Mouse (Mus musculus): ENCODE data around the gene Serbp1. TPM values are rescaled to one million over a fixed set of nuclear protein-coding genes. Genes with fewer than 3 reads are reported as not detected.

The Serbp1 gene
- polyA plus RNA-seq, 1 experiment = 379 TPM

- Histone ChIP-seq H3K79me2 (ENCODE audit: control insufficient read depth, insufficient read depth) (no peaks in the 10 kb centered on the region), H3K36me3 (ENCODE audit: control insufficient read depth, insufficient read depth) (no peaks in the 10 kb centered on the region), H3K4me2 (ENCODE audit: low read depth) (no peak overlapping the region), H3K27me3 (ENCODE audit: control insufficient read depth, insufficient read depth, insufficient read length) (no peaks in the 10 kb centered on the region), H3ac (ENCODE audit: control insufficient read depth, insufficient read length) (no peak overlapping the region), H3K4me3 (no peak overlapping the region)
- no peak for TF ChIP-seq MYOD1 (IDR thresholded peaks at IDR 0.05; ENCODE audit: control insufficient read depth in 1 of 3, insufficient read length in 2 of 3, low read depth in 2 of 3)
- no peak for TF ChIP-seq MAX (IDR thresholded peaks at IDR 0.05; ENCODE audit: low read depth)
- no peak for TF ChIP-seq E2F4 (IDR thresholded peaks at IDR 0.05; ENCODE audit: insufficient read depth)
- TF ChIP-seq USF1 (IDR thresholded peaks at IDR 0.05; ENCODE audit: low read depth) = no peak
- no peak for TF ChIP-seq CEBPB (IDR thresholded peaks at IDR 0.05; ENCODE audit: insufficient read depth, poor library complexity, severe bottlenecking)
- TF ChIP-seq TCF12 (IDR thresholded peaks at IDR 0.05; ENCODE audit: insufficient read depth, poor library complexity, severe bottlenecking) = no peak
Observed at GRCm38 (mm10) chr6:67235649-67236048, 2.3 kb upstream of the Serbp1 start.

DNA sequence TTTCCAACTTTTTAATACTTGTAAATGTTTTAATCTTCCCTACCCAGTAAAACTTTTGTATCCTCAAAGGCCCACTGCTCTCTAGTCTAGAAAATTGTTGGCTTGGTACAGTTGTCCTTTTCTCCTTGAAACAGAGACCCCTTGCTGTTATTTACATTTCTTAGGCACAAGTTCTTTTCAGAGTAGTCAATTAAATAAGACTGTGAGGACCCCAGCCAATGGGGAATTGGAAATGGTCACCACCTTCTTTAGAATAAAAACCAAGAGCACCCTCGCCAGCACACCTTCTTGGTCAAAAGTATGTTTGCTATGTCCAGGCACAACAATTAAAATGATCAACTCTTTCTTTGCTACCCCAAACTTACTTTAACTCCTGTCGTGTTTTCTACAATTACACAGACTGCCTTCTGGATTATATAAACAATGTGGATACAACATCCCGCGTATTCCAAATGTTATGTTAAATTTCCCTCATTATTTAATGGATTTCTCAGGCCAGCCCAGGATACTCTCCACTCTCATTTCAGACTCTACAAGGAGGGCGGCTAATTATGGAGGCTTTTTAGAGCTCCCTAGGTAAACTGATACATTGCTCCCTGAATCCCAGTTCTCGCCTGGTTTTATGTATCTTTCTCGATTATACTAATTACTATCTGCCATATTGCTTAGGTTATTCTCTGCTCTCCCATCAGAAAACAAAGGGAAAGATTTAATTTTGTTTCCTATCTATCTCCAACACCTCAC, 1.3 kb upstream of the Serbp1 start:
- Histone ChIP-seq H3ac (ENCODE audit: control insufficient read depth, insufficient read length) (no peak overlapping the region), H3K27me3 (ENCODE audit: control insufficient read depth, insufficient read depth, insufficient read length) (no peaks in the 10 kb centered on the region), H3K79me2 (ENCODE audit: control insufficient read depth, insufficient read depth) (no peaks in the 10 kb centered on the region), H3K4me3 (no peak overlapping the region), H3K4me2 (ENCODE audit: low read depth) (no peak overlapping the region), H3K36me3 (ENCODE audit: control insufficient read depth, insufficient read depth) (no peaks in the 10 kb centered on the region)
- TF ChIP-seq POLR2AphosphoS2 (IDR thresholded peaks at IDR 0.05; ENCODE audit: insufficient read length, low read depth) (no peak), SRF (IDR thresholded peaks at IDR 0.05; ENCODE audit: control insufficient read depth, insufficient read length, low read depth) (no peak), E2F4 (IDR thresholded peaks at IDR 0.05; ENCODE audit: insufficient read depth) (no peak), USF1 (IDR thresholded peaks at IDR 0.05; ENCODE audit: low read depth) (no peak), MAX (IDR thresholded peaks at IDR 0.05; ENCODE audit: low read depth) (no peak), REST (IDR thresholded peaks at IDR 0.05; ENCODE audit: insufficient read depth, insufficient read length) (no peak), MYOD1 (IDR thresholded peaks at IDR 0.05; ENCODE audit: control insufficient read depth in 1 of 3, insufficient read length in 2 of 3, low read depth in 2 of 3) (no peak), TCF12 (IDR thresholded peaks at IDR 0.05; ENCODE audit: insufficient read depth, poor library complexity, severe bottlenecking) (no peak), TCF3 (IDR thresholded peaks at IDR 0.05; ENCODE audit: insufficient read length, low read depth) (no peak), POLR2A (IDR thresholded peaks at IDR 0.05; ENCODE audit: insufficient read length, low read depth) (no peak), MYOG (IDR thresholded peaks at IDR 0.05; ENCODE audit: control insufficient read depth in 1 of 3, insufficient read depth in 1 of 3, insufficient read length in 2 of 3, low read depth in 2 of 3) (no peak), CEBPB (IDR thresholded peaks at IDR 0.05; ENCODE audit: insufficient read depth, poor library complexity, severe bottlenecking) (no peak)

DNA sequence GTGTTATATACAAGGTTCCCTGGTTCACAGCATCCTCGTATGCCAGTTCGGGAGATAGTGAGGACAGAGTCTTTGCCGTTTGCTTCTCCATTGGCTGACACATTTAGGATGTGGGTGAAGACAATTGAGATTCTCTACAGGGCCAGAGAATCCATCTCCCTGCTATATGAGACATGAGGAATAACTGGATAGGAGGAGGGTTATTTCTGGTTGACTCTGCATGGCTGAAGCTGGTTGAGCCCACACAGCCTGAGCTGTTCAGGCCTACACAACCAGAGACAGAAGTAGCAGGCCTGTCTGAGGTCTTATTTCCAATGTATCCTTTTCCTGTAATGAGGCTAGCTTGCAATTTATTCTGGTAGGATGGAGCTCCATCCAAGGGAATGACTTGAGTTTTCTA, 3.3 kb downstream of the Serbp1 start:
- Histone ChIP-seq H3K36me3 (ENCODE audit: control insufficient read depth, insufficient read depth) (no peaks in the 10 kb centered on the region), H3K4me3 (no peak overlapping the region), H3K27me3 (ENCODE audit: control insufficient read depth, insufficient read depth, insufficient read length) (no peaks in the 10 kb centered on the region), H3K4me2 (ENCODE audit: low read depth) (no peak overlapping the region), H3ac (ENCODE audit: control insufficient read depth, insufficient read length) (no peak overlapping the region), H3K79me2 (ENCODE audit: control insufficient read depth, insufficient read depth) (no peaks in the 10 kb centered on the region)
- TF ChIP-seq USF1 (IDR thresholded peaks at IDR 0.05; ENCODE audit: low read depth) (no peak), POLR2A (IDR thresholded peaks at IDR 0.05; ENCODE audit: insufficient read length, low read depth) (no peak), E2F4 (IDR thresholded peaks at IDR 0.05; ENCODE audit: insufficient read depth) (no peak), REST (IDR thresholded peaks at IDR 0.05; ENCODE audit: insufficient read depth, insufficient read length) (no peak), TCF12 (IDR thresholded peaks at IDR 0.05; ENCODE audit: insufficient read depth, poor library complexity, severe bottlenecking) (no peak), CEBPB (IDR thresholded peaks at IDR 0.05; ENCODE audit: insufficient read depth, poor library complexity, severe bottlenecking) (no peak), TCF3 (IDR thresholded peaks at IDR 0.05; ENCODE audit: insufficient read length, low read depth) (no peak), POLR2AphosphoS2 (IDR thresholded peaks at IDR 0.05; ENCODE audit: insufficient read length, low read depth) (no peak), MYOG (IDR thresholded peaks at IDR 0.05; ENCODE audit: control insufficient read depth in 1 of 3, insufficient read depth in 1 of 3, insufficient read length in 2 of 3, low read depth in 2 of 3) (no peak), SRF (IDR thresholded peaks at IDR 0.05; ENCODE audit: control insufficient read depth, insufficient read length, low read depth) (no peak), MAX (IDR thresholded peaks at IDR 0.05; ENCODE audit: low read depth) (no peak), MYOD1 (IDR thresholded peaks at IDR 0.05; ENCODE audit: control insufficient read depth in 1 of 3, insufficient read length in 2 of 3, low read depth in 2 of 3) (no peak)

DNA sequence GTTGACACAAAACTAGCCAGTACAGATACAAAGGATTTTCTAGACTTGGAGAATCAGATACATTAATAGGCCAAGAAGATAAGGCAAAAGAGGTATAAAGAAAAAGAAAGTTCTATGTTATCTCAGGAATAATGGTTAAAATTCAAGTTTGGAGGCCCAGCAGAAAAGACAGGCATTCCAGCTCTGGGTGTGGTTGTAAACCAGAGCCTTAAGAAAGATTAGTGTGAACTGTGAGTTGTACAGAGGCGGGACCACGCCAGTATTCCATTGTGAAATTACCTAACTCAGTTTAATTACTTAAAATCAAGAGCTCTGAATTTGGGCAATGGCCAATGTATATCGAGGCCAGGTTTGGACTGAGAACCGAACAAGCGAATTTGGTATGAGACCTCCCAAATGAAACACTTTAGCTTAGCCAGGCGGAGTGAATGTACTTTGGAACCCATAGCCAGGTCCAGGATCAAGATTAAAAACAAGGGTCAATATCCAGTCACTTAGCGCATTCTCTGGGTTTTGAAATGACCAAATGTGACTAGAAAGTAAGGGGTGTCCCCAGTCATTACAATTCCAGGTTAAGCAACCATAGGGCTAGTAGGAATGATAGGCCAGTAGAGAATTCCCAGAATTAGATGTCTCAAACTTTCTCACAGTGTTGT, 5.9 kb downstream of the Serbp1 start:
- H3K4me3 ChIP-seq = no peak overlapping the region
- no peaks in the 10 kb centered on the region for H3K27me3 ChIP-seq (ENCODE audit: control insufficient read depth, insufficient read depth, insufficient read length)
- H3K79me2 ChIP-seq (ENCODE audit: control insufficient read depth, insufficient read depth) = no peaks in the 10 kb centered on the region
- H3K4me2 ChIP-seq (ENCODE audit: low read depth) = no peak overlapping the region
- no peak overlapping the region for H3ac ChIP-seq (ENCODE audit: control insufficient read depth, insufficient read length)
- no peaks in the 10 kb centered on the region for H3K36me3 ChIP-seq (ENCODE audit: control insufficient read depth, insufficient read depth)
- TF ChIP-seq E2F4 (IDR thresholded peaks at IDR 0.05; ENCODE audit: insufficient read depth) = no peak
- no peak for TF ChIP-seq MYOG (IDR thresholded peaks at IDR 0.05; ENCODE audit: control insufficient read depth in 1 of 3, insufficient read depth in 1 of 3, insufficient read length in 2 of 3, low read depth in 2 of 3)
- TF ChIP-seq CEBPB (IDR thresholded peaks at IDR 0.05; ENCODE audit: insufficient read depth, poor library complexity, severe bottlenecking) = no peak
- no peak for TF ChIP-seq POLR2AphosphoS2 (IDR thresholded peaks at IDR 0.05; ENCODE audit: insufficient read length, low read depth)
